Mouse (Mus musculus) cerebellum, adult 2 months (tissue): ENCODE results near the gene Cfap58. TPM values are rescaled to one million over a fixed set of nuclear protein-coding genes. Genes with fewer than 3 reads are reported as not detected.

Experiments used
- DNase-seq, 2 experiments: peaks; one replicate each; pipeline ENCODE4 v3.0.0; 2021
- H3K27ac ChIP-seq: fragments of 200-500 bp; 2 replicates; pipeline ENCODE4 v1.5.1; 2012; ENCODE audit warnings: low read length, control low read depth, inconsistent platforms; ENCODE audit not compliant: insufficient read depth
- H3K27me3 ChIP-seq: fragments of 200-500 bp; 2 replicates; pipeline ENCODE4 v1.6.1; 2012; ENCODE audit warnings: inconsistent platforms, mild to moderate bottlenecking, low read length, moderate library complexity; ENCODE audit not compliant: control insufficient read depth, insufficient read depth
- H3K4me1 ChIP-seq: fragments of 200-500 bp; 2 replicates; pipeline ENCODE4 v1.6.1; 2011; ENCODE audit warnings: low read length; ENCODE audit not compliant: control insufficient read depth, insufficient read depth
- H3K4me3 ChIP-seq: fragments of 200-500 bp; replicated peaks from 2 replicates; pipeline ENCODE3; 2011; ENCODE audit warnings: mild to moderate bottlenecking, low read depth, low read length, control low read depth; ENCODE audit not compliant: insufficient read depth
- CTCF ChIP-seq: fragments of 200-500 bp; IDR thresholded peaks from 2 replicates; pipeline ENCODE4 v1.5.1; 2011; ENCODE audit warnings: low read depth, mild to moderate bottlenecking, control low read depth, low read length, moderate library complexity, borderline replicate concordance; ENCODE audit not compliant: insufficient read depth
- POLR2A ChIP-seq: fragments of 200-500 bp; IDR thresholded peaks from 2 replicates; pipeline ENCODE4 v1.6.1; 2011; ENCODE audit warnings: low read length, control low read depth, borderline replicate concordance; ENCODE audit not compliant: insufficient read depth
- whole genome bisulfite sequencing: fragments of 180-500 bp; shearing (Covaris S2); methylation state at CpG from one replicate; pipeline ENCODE4 v1.1.7; 2018; 5-methylcytosine and 5-hydroxymethylcytosine counted together
- polyA plus RNA-seq: library from polyadenylated mRNA; depleted of rRNA; stranded (reverse); fragments of >200 nt; gene quantifications from 2 replicates; pipeline ENCODE4 v1.2.3, GENCODE M21; 2012

Gene Cfap58
- polyA plus RNA-seq, 1 experiment: 0.07 TPM

- Histone ChIP-seq H3K4me3 (no peak overlapping the region), H3K4me1 (no peaks in the 10 kb centered on the region), H3K27me3 (no peaks in the 10 kb centered on the region), H3K27ac (no peak overlapping the region)
- TF ChIP-seq CTCF: no peak
- TF ChIP-seq POLR2A: no peak
- WGBS: 69% methylated on average over 3 of the region's 4 CpGs
- no peak for DNase-seq
Measured at GRCm38 (mm10) chr19:47910117-47910618, 27.3 kb upstream of the Cfap58 start.

- Histone ChIP-seq H3K4me1 (no peaks in the 10 kb centered on the region), H3K27me3 (no peaks in the 10 kb centered on the region), H3K4me3 (no peak overlapping the region), H3K27ac (no peak overlapping the region)
- no peak for DNase-seq
- TF ChIP-seq CTCF: no peak
- no peak for TF ChIP-seq POLR2A
- 78% methylated on average over 4 of the region's 4 CpGs for WGBS
Measured at GRCm38 (mm10) chr19:47910751-47911150, 26.7 kb upstream of the Cfap58 start.

- H3K4me1 ChIP-seq: no peaks in the 10 kb centered on the region
- WGBS: 94% methylated on average over 7 of the region's 7 CpGs
- no peak for DNase-seq
- no peaks in the 10 kb centered on the region for H3K27me3 ChIP-seq
- no peak overlapping the region for H3K27ac ChIP-seq
- TF ChIP-seq POLR2A (no peak), CTCF (no peak)
- no peak overlapping the region for H3K4me3 ChIP-seq
Measured at GRCm38 (mm10) chr19:47913344-47913743, 24.1 kb upstream of the Cfap58 start.

- Histone ChIP-seq H3K4me3 (no peak overlapping the region), H3K27me3 (no peaks in the 10 kb centered on the region), H3K27ac (no peak overlapping the region), H3K4me1 (no peaks in the 10 kb centered on the region)
- TF ChIP-seq CTCF (no peak), POLR2A (no peak)
- DNase-seq: no peak
- 97% methylated on average over 4 of the region's 4 CpGs for WGBS
Measured at GRCm38 (mm10) chr19:47914191-47914590, 23.3 kb upstream of the Cfap58 start.

- no peaks in the 10 kb centered on the region for H3K27me3 ChIP-seq
- no peak overlapping the region for H3K27ac ChIP-seq
- 87% methylated on average over 4 of the region's 4 CpGs for WGBS
- H3K4me1 ChIP-seq: no peaks in the 10 kb centered on the region
- no peak for DNase-seq
- TF ChIP-seq POLR2A (no peak), CTCF (no peak)
- no peak overlapping the region for H3K4me3 ChIP-seq
Measured at GRCm38 (mm10) chr19:47915251-47915650, 22.2 kb upstream of the Cfap58 start.

- TF ChIP-seq POLR2A (no peak), CTCF (no peak)
- Histone ChIP-seq H3K4me3 (no peak overlapping the region), H3K27ac (no peak overlapping the region), H3K4me1 (no peaks in the 10 kb centered on the region), H3K27me3 (no peaks in the 10 kb centered on the region)
- WGBS: 39% methylated on average over 4 of the region's 4 CpGs
- DNase-seq: no peak
Measured at GRCm38 (mm10) chr19:47917396-47917795, 20.1 kb upstream of the Cfap58 start.

GRCm38 (mm10) chr19:47918016-47918415 is 19.5 kb upstream of the Cfap58 start:
- Histone ChIP-seq H3K27me3 (no peaks in the 10 kb centered on the region), H3K4me3 (no peak overlapping the region), H3K4me1 (no peaks in the 10 kb centered on the region), H3K27ac (no peak overlapping the region)
- WGBS: 30% methylated on average over 9 of the region's 9 CpGs
- no peak for DNase-seq
- TF ChIP-seq CTCF: no peak
- no peak for TF ChIP-seq POLR2A

- H3K4me1 ChIP-seq: no peaks in the 10 kb centered on the region
- TF ChIP-seq POLR2A (no peak), CTCF (no peak)
- DNase-seq: no peak
- no peak overlapping the region for H3K27ac ChIP-seq
- H3K27me3 ChIP-seq: no peaks in the 10 kb centered on the region
- WGBS: 2% methylated on average over 29 of the region's 29 CpGs
- H3K4me3 ChIP-seq: peak overlapping the region; percentile 39
Measured at GRCm38 (mm10) chr19:47918455-47919101, 18.9 kb upstream of the Cfap58 start.
